Mouse (Mus musculus) limb, embryonic 14.5 days (tissue): Measurements from ENCODE around the gene C2cd4b. TPM values are rescaled to one million over a fixed set of nuclear protein-coding genes. Genes with fewer than 3 reads are reported as not detected.

Experiments
- ATAC-seq: fragments of 200-750 bp; cut with Nextera tagmentation; 2 replicates; pipeline ENCODE4 v1.8.0; 2017; ENCODE audit warnings: low read depth, moderate number of reproducible peaks, moderate TSS enrichment; ENCODE audit not compliant: low FRiP score
- DNase-seq: peaks from one replicate; pipeline ENCODE4 v3.0.0-alpha.2; 2015; ENCODE audit warnings: low spot score
- H3K27ac ChIP-seq: fragments of 300-500 bp; sonication (generic); replicated peaks from 2 replicates; pipeline ENCODE4 v1.5.1; 2014; ENCODE audit warnings: low read depth, mild to moderate bottlenecking, low read length, moderate library complexity, mixed read lengths
- H3K27me3 ChIP-seq: fragments of 300-500 bp; sonication (generic); 2 replicates; pipeline ENCODE4 v1.6.1; 2014; ENCODE audit warnings: low read length, mixed read lengths; ENCODE audit not compliant: control insufficient read depth, insufficient read depth
- H3K36me3 ChIP-seq: fragments of 300-500 bp; sonication (generic); 2 replicates; pipeline ENCODE4 v1.6.1; 2014; ENCODE audit warnings: mild to moderate bottlenecking, low read length, moderate library complexity, mixed read lengths; ENCODE audit not compliant: control insufficient read depth, insufficient read depth
- H3K4me1 ChIP-seq: fragments of 300-500 bp; sonication (generic); 2 replicates; pipeline ENCODE4 v1.6.1; 2014; ENCODE audit warnings: antibody characterized with exemption, low read length, mixed read lengths; ENCODE audit not compliant: control insufficient read depth, insufficient read depth
- H3K4me2 ChIP-seq: fragments of 300-500 bp; sonication (generic); replicated peaks from 2 replicates; pipeline ENCODE4 v1.6.1; 2014; ENCODE audit warnings: low read depth, mild to moderate bottlenecking, low read length, moderate library complexity; ENCODE audit not compliant: severe bottlenecking
- H3K4me3 ChIP-seq: fragments of 300-500 bp; sonication (generic); replicated peaks from 2 replicates; pipeline ENCODE4 v1.5.1; 2014; ENCODE audit warnings: low read length
- H3K9ac ChIP-seq: fragments of 300-500 bp; sonication (generic); 2 replicates; pipeline ENCODE4 v1.6.1; 2014; ENCODE audit warnings: mild to moderate bottlenecking, low read depth, low read length, moderate library complexity; ENCODE audit not compliant: severe bottlenecking
- H3K9me3 ChIP-seq: fragments of 300-500 bp; sonication (generic); 2 replicates; pipeline ENCODE4 v1.6.1; 2016; ENCODE audit warnings: low read length; ENCODE audit not compliant: control insufficient read depth
- POLR2A ChIP-seq: fragments of 200-500 bp; IDR thresholded peaks from 2 replicates; pipeline ENCODE4 v1.8.0; 2012; ENCODE audit warnings: inconsistent platforms, mild to moderate bottlenecking, moderate library complexity, borderline replicate concordance; ENCODE audit not compliant: insufficient read depth, insufficient read length; ENCODE audit errors: extremely low read depth
- WGBS: fragments of 180-500 bp; shearing (Covaris S2); extraction: QIAGEN DNeasy Blood & Tissue Kit; methylation state at CpG from one replicate; pipeline ENCODE4 v1.1.7; 2014; 5-methylcytosine and 5-hydroxymethylcytosine counted together
- microRNA-seq: library from miRNA; unstranded; fragments of <30 nt; microRNA quantifications from one replicate; pipeline ENCODE4, GENCODE M21; 2016
- polyA plus RNA-seq, 2 experiments: library from polyadenylated mRNA; depleted of rRNA in 1 of 2; stranded (reverse) in 1 of 2; unstranded in 1 of 2; fragments of >200 nt; fragmentation: Nextera tagmentation in 1 of 2; extraction: Ambion mirVana in 1 of 2; gene quantifications; 2 replicates each; pipeline versions ENCODE4 v1.2.1 to v1.2.3; 2012 to 2014

Gene C2cd4b
- polyA plus RNA-seq, 2 experiments, result 0.91 to 1.3 TPM

DNA sequence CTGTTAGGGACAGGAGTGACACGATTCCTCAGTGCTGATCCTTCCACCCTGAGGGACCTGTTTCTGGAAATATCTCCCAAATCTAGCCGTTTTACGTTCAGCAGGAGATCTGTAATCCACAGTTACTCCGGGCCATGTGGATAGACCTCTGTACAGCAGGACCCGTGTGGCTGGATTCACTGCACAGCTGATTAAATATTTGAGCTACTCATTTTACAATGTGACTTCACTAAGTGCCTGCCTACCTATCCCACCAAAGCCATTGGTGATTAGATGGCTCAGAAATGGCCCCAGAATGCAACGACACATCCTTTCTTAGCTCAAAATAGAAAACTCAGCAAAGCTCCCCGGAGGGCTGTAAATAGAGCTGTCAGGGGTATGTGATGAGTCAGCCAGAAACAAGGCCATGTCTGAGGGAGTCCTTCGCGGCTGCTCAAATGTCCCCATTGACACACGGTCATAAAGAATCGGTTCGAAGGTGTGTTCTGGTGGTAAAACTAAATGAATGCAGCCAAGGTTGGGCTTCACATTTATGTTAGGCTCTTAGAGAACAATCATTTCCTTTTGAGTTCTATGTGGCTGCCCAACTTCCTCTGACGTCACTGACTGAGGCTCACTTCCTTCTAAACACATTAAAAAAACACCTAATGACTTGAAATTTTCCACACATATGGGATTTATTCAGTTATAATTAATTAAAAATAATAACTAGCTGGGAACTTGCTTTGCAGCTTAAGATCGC, 40.0 kb downstream of the C2cd4b start:
- H3K27ac ChIP-seq, result no peak overlapping the region; the same call in 1 of the 2 replicates
- peak; percentile 22 for DNase-seq

GRCm38 (mm10) chr9:67802241-67802640, 43.0 kb downstream of the C2cd4b start:
- Histone ChIP-seq H3K36me3 (no peaks in the 10 kb centered on the region), H3K27ac (no peak overlapping the region), H3K4me3 (no peak overlapping the region), H3K4me1 (peaks cover 7% of the 10 kb centered on the region; the same call in 1 of the 2 replicates), H3K27me3 (no peaks in the 10 kb centered on the region; the same call in 1 of the 2 replicates), H3K9me3 (no peaks in the 10 kb centered on the region), H3K9ac (no peak overlapping the region), H3K4me2 (no peak overlapping the region)
- peak; percentile 28 for DNase-seq
- WGBS, result 32% methylated on average over 6 of the region's 6 CpGs
- no peak for ATAC-seq
- TF ChIP-seq POLR2A, result no peak

More for the DNA sequence above, 40.0 kb downstream of the C2cd4b start:
- TF ChIP-seq POLR2A, result no peak
- H3K36me3 ChIP-seq, result no peaks in the 10 kb centered on the region
- H3K9me3 ChIP-seq, result no peaks in the 10 kb centered on the region
- H3K9ac ChIP-seq, result no peak overlapping the region
- no peak overlapping the region for H3K4me2 ChIP-seq
- ATAC-seq, result peak; percentile 62
- H3K27me3 ChIP-seq, result no peaks in the 10 kb centered on the region; the same call in 1 of the 2 replicates
- 36% methylated on average over 14 of the region's 14 CpGs for WGBS
- peaks cover 7% of the 10 kb centered on the region; the same call in 1 of the 2 replicates for H3K4me1 ChIP-seq
- H3K4me3 ChIP-seq, result no peak overlapping the region

- Histone ChIP-seq H3K27ac (no peak overlapping the region), H3K9ac (no peak overlapping the region), H3K9me3 (no peaks in the 10 kb centered on the region), H3K4me2 (no peak overlapping the region), H3K4me3 (no peak overlapping the region), H3K4me1 (no peaks in the 10 kb centered on the region), H3K36me3 (no peaks in the 10 kb centered on the region), H3K27me3 (no peaks in the 10 kb centered on the region; the same call in 1 of the 2 replicates)
- WGBS, result 37% methylated on average over 5 of the region's 5 CpGs
- no peak for ATAC-seq
- TF ChIP-seq POLR2A, result no peak
- no peak for DNase-seq
Observed at GRCm38 (mm10) chr9:67807000-67807399, 47.8 kb downstream of the C2cd4b start.

- no peak for TF ChIP-seq POLR2A
- peaks cover 14% of the 10 kb centered on the region for H3K4me1 ChIP-seq
- no peak for DNase-seq
- 68% methylated on average over 6 of the region's 6 CpGs for WGBS
- H3K9me3 ChIP-seq, result no peaks in the 10 kb centered on the region
- H3K27ac ChIP-seq, result no peak overlapping the region
- H3K36me3 ChIP-seq, result no peaks in the 10 kb centered on the region
- H3K9ac ChIP-seq, result no peak overlapping the region
- no peak overlapping the region for H3K4me2 ChIP-seq
- ATAC-seq, result no peak
- H3K4me3 ChIP-seq, result no peak overlapping the region
- no peaks in the 10 kb centered on the region for H3K27me3 ChIP-seq
Observed at GRCm38 (mm10) chr9:67810527-67810926, 51.3 kb downstream of the C2cd4b start.

Small RNA genes lying within 50 kb of the gene (microRNA-seq; reads per million reads assigned to microRNA genes)
- not detected for gene Mir7241
- gene Mir7242, result not detected

Other genes with a start within 250 kb of the C2cd4b start
- 17.5 and 20.6 TPM in 2 replicates for gene Tln2, start 199.7 kb upstream of the C2cd4b start, polyA plus RNA-seq (2012; rRNA removed)
- 38.4 and 39.2 TPM in 2 replicates for gene Tln2, start 199.7 kb upstream of the C2cd4b start, polyA plus RNA-seq (2014; fragmentation: Nextera tagmentation; extraction: Ambion mirVana)
- 1.3 and 2.9 TPM in 2 replicates for gene C2cd4a, start 72.9 kb downstream of the C2cd4b start, polyA plus RNA-seq (2012; rRNA removed)
- 0.80 and 1.0 TPM in 2 replicates for gene C2cd4a, start 72.9 kb downstream of the C2cd4b start, polyA plus RNA-seq (2014; fragmentation: Nextera tagmentation; extraction: Ambion mirVana)
- gene Vps13c, start 81.0 kb downstream of the C2cd4b start, polyA plus RNA-seq (2012; rRNA removed), result 6.2 and 7.4 TPM in 2 replicates
- gene Vps13c, start 81.0 kb downstream of the C2cd4b start, polyA plus RNA-seq (2014; fragmentation: Nextera tagmentation; extraction: Ambion mirVana), result 3.8 and 4.0 TPM in 2 replicates